Mouse (Mus musculus) ES-E14 (cell line): ENCODE data around the gene Adamtsl3. TPM values are rescaled to one million over a fixed set of nuclear protein-coding genes. Genes with fewer than 3 reads are reported as not detected.

Experiments used
- DNase-seq: peaks from one replicate; pipeline ENCODE4 v3.0.0-alpha.2; 2013; ENCODE audit warnings: low read depth, low spot score
- H3K27ac ChIP-seq: 2 replicates; pipeline ENCODE4 v1.5.1; 2012; ENCODE audit warnings: low read depth, mild to moderate bottlenecking, low read length, moderate library complexity, mixed read lengths; ENCODE audit not compliant: poor library complexity, insufficient read depth, severe bottlenecking
- H3K36me3 ChIP-seq: 2 replicates; pipeline ENCODE4 v1.6.1; 2012; ENCODE audit warnings: mild to moderate bottlenecking, low read length, moderate library complexity, mixed read lengths; ENCODE audit not compliant: control insufficient read depth, poor library complexity, insufficient read depth, severe bottlenecking
- H3K4me1 ChIP-seq, 2 experiments: fragments of 150-350 bp in 1 of 2; sonication (generic) in 1 of 2; 2 replicates each; pipeline ENCODE4 v1.6.1; 2012; ENCODE audit warnings: low read length in 2 of 2, mild to moderate bottlenecking in 1 of 2, mixed read lengths in 1 of 2; ENCODE audit not compliant: control insufficient read depth in 2 of 2, insufficient read depth in 2 of 2, poor library complexity in 1 of 2
- H3K4me3 ChIP-seq, 2 experiments: fragments of 150-350 bp in 1 of 2; sonication (generic) in 1 of 2; 2 replicates each; pipeline ENCODE4 v1.5.1; 2012; ENCODE audit warnings: low read length in 2 of 2, low read depth in 1 of 2, mild to moderate bottlenecking in 1 of 2, mixed read lengths in 1 of 2; ENCODE audit not compliant: insufficient read depth in 1 of 2, poor library complexity in 1 of 2, severe bottlenecking in 1 of 2
- H3K9ac ChIP-seq: 2 replicates; pipeline ENCODE4 v1.6.1; 2012; ENCODE audit warnings: low read depth, mild to moderate bottlenecking, low read length, mixed read lengths; ENCODE audit not compliant: poor library complexity, insufficient read depth, severe bottlenecking
- H3K9me3 ChIP-seq: fragments of 150-350 bp; sonication (generic); 2 replicates; pipeline ENCODE4 v1.6.1; 2012; ENCODE audit warnings: low read depth, mild to moderate bottlenecking, low read length; ENCODE audit not compliant: control insufficient read depth, insufficient read depth
- CHD2 ChIP-seq: IDR thresholded peaks from 2 replicates; pipeline ENCODE4 v1.6.1; 2014; ENCODE audit warnings: mild to moderate bottlenecking, low read depth, low read length, inconsistent platforms
- HCFC1 ChIP-seq: IDR thresholded peaks from 2 replicates; pipeline ENCODE4 v1.6.1; 2012; ENCODE audit warnings: low read length, inconsistent platforms, borderline replicate concordance; ENCODE audit not compliant: insufficient read depth
- MAFK ChIP-seq: IDR thresholded peaks from 2 replicates; pipeline ENCODE4 v1.6.1; 2014; ENCODE audit warnings: mild to moderate bottlenecking, low read depth, low read length, inconsistent platforms; ENCODE audit not compliant: insufficient read depth
- ZC3H11A ChIP-seq: IDR thresholded peaks from 2 replicates; pipeline ENCODE4 v1.6.1; 2012; ENCODE audit warnings: low read depth, mild to moderate bottlenecking, inconsistent platforms, low read length, borderline replicate concordance
- ZNF384 ChIP-seq: IDR thresholded peaks from 2 replicates; pipeline ENCODE4 v1.6.1; 2012; ENCODE audit warnings: low read depth, low read length, inconsistent platforms
- in situ Hi-C, 2 experiments: fragments of 600-800 bp; cut with MboI; formaldehyde crosslinking; loops; one replicate each; pipeline ENCODE4 v1.15.1; 2025; ENCODE audit warnings: low sequenced_read_pairs in 2 of 2, inconsistent platforms in 1 of 2; ENCODE audit not compliant: unreplicated experiment in 2 of 2
- total RNA-seq: library from RNA; depleted of rRNA; stranded (reverse); fragments of 300-350 nt; gene quantifications from 2 replicates; pipeline ENCODE4 v1.2.3, GENCODE M21; 2012

Adamtsl3 gene
- total RNA-seq, 1 experiment = 0.71 TPM

DNA sequence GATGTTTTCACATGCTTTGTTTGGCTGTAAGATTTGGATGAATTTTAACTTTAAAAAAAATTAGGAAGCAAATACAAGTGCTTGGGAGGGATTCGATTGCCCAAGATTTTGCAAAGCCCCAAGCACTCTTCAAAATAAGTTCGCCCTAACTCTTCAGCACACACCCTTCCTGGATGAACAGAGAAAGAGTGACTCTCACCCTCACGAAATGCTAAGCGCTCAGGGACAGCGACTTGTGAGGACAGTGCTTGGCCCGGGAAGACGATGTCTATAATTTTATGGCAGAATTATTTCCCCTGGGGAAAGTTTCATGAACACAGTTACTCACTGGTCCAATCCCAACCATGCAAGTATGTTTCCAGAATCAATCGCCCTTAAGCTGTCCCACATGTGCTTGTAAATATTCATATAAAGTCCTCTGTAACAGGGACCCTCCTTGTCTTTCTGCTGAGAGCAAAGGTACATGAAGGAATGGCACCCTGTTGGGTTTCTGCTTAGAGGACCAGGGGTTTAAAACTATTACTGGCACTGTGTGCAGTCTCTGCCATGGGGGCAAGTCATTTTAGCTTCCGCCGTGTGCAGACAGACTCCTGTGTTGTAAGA lies 127.5 kb downstream of the Adamtsl3 start:
- DNase-seq = no peak
- Histone ChIP-seq H3K9ac (no peak overlapping the region), H3K4me3 (no peak overlapping the region), H3K4me1 (no peaks in the 10 kb centered on the region), H3K9me3 (no peaks in the 10 kb centered on the region), H3K27ac (no peak overlapping the region), H3K36me3 (no peaks in the 10 kb centered on the region)
- TF ChIP-seq ZNF384 (no peak), MAFK (no peak), ZC3H11A (no peak), CHD2 (no peak), HCFC1 (no peak)
- in situ Hi-C loops = no loop called here

GRCm38 (mm10) chr7:82464364-82464763 lies 128.9 kb downstream of the Adamtsl3 start:
- in situ Hi-C loops = no loop called here

GRCm38 (mm10) chr7:82465437-82465836 lies 129.9 kb downstream of the Adamtsl3 start:
- Histone ChIP-seq H3K36me3 (no peaks in the 10 kb centered on the region), H3K27ac (no peak overlapping the region), H3K4me1 (no peaks in the 10 kb centered on the region), H3K9ac (no peak overlapping the region), H3K9me3 (no peaks in the 10 kb centered on the region), H3K4me3 (no peak overlapping the region)
- TF ChIP-seq MAFK (no peak), HCFC1 (no peak), ZC3H11A (no peak), ZNF384 (no peak), CHD2 (no peak)
- no peak for DNase-seq
- in situ Hi-C loops = no loop called here

More at GRCm38 (mm10) chr7:82464364-82464763, 128.9 kb downstream of the Adamtsl3 start:
- H3K9me3 ChIP-seq = no peaks in the 10 kb centered on the region
- H3K4me1 ChIP-seq = no peaks in the 10 kb centered on the region
- no peak for DNase-seq
- H3K4me3 ChIP-seq = no peak overlapping the region
- no peak for TF ChIP-seq CHD2
- no peak for TF ChIP-seq HCFC1
- TF ChIP-seq MAFK = no peak
- TF ChIP-seq ZC3H11A = no peak
- no peak for TF ChIP-seq ZNF384
- H3K36me3 ChIP-seq = no peaks in the 10 kb centered on the region
- H3K27ac ChIP-seq = no peak overlapping the region
- H3K9ac ChIP-seq = no peak overlapping the region

DNA sequence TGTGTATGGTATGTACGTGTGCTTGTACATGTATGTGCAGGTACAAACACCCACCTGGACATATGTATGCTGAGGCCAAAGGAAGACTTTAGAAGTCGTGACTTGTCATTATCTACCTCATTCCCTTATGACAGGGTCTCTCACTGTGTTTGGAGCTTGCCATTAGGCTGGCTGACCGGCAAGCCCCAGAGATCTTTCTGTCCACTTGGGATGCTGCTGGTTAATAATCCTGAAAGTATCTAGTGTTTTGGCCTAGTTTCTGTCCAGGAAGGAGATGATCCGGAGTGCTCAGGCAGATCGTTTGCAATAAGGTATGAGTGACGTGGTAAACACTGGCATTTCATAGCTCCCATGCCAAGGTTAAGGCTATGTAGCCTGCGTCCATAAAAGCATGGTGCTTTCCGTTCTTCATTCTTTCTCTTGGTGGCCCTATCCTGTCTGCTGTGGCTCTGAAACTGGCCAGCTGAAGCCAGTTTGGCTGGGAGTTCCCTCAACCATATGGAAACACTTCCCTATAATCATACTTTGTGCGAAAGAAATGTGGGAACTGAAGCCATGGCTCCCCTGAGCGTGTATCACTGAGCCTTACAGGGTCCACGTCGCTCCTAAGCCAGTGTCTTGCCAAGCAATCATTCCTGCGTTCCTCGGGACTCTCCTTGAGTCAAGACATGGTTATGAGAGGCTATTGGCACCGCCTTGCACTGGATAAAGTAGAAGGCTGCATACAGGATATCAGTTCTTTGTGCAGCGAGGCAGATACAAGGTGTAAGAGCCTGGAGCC lies 141.1 kb downstream of the Adamtsl3 start:
- Histone ChIP-seq H3K27ac (no peak overlapping the region), H3K9me3 (no peaks in the 10 kb centered on the region), H3K36me3 (no peaks in the 10 kb centered on the region), H3K4me1 (no peaks in the 10 kb centered on the region), H3K9ac (no peak overlapping the region), H3K4me3 (no peak overlapping the region)
- DNase-seq = no peak
- in situ Hi-C loops = no loop called here
- no peak for TF ChIP-seq ZC3H11A
- no peak for TF ChIP-seq MAFK
- no peak for TF ChIP-seq CHD2
- TF ChIP-seq HCFC1 = no peak
- no peak for TF ChIP-seq ZNF384
